Mouse (Mus musculus) midbrain, embryonic 16.5 days (tissue): Measurements from ENCODE around the gene Spag8. TPM values are rescaled to one million over a fixed set of nuclear protein-coding genes. Genes with fewer than 3 reads are reported as not detected.

ENCODE experiments used
- ATAC-seq: fragments of 200-750 bp; cut with Nextera tagmentation; 2 replicates; pipeline ENCODE4 v1.8.0; 2017; ENCODE audit warnings: moderate TSS enrichment
- H3K27ac ChIP-seq: fragments of 300-500 bp; sonication (generic); 2 replicates; pipeline ENCODE4 v1.5.1; 2014; ENCODE audit warnings: mild to moderate bottlenecking, low read length, mixed read lengths
- H3K27me3 ChIP-seq: fragments of 300-500 bp; sonication (generic); 2 replicates; pipeline ENCODE4 v1.6.1; 2014; ENCODE audit warnings: low read depth, low read length, mixed read lengths; ENCODE audit not compliant: control insufficient read depth, insufficient read depth
- H3K36me3 ChIP-seq: fragments of 300-500 bp; sonication (generic); 2 replicates; pipeline ENCODE4 v1.6.1; 2014; ENCODE audit warnings: mild to moderate bottlenecking, low read length, moderate library complexity, mixed read lengths; ENCODE audit not compliant: control insufficient read depth, insufficient read depth
- H3K4me1 ChIP-seq: fragments of 300-500 bp; sonication (generic); 2 replicates; pipeline ENCODE4 v1.6.1; 2014; ENCODE audit warnings: mild to moderate bottlenecking, low read length, mixed read lengths; ENCODE audit not compliant: control insufficient read depth, insufficient read depth
- H3K4me2 ChIP-seq: fragments of 300-500 bp; sonication (generic); 2 replicates; pipeline ENCODE4 v1.6.1; 2014; ENCODE audit warnings: mild to moderate bottlenecking, low read length, mixed read lengths
- H3K4me3 ChIP-seq: fragments of 300-500 bp; sonication (generic); 2 replicates; pipeline ENCODE4 v1.5.1; 2014; ENCODE audit warnings: low read depth, mild to moderate bottlenecking, low read length, moderate library complexity, mixed read lengths
- H3K9ac ChIP-seq: fragments of 300-500 bp; sonication (generic); 2 replicates; pipeline ENCODE4 v1.6.1; 2014; ENCODE audit warnings: low read depth, low read length, mixed read lengths
- H3K9me3 ChIP-seq: fragments of 300-500 bp; sonication (generic); replicated peaks from 2 replicates; pipeline ENCODE4 v1.6.1; 2014; ENCODE audit warnings: mild to moderate bottlenecking, low read length, mixed read lengths; ENCODE audit not compliant: control insufficient read depth, poor library complexity, severe bottlenecking
- WGBS: fragments of 180-500 bp; shearing (Covaris S2); extraction: QIAGEN DNeasy Blood & Tissue Kit; methylation state at CpG from one replicate; pipeline ENCODE4 v1.1.7; 2014; 5-methylcytosine and 5-hydroxymethylcytosine counted together
- microRNA-seq: library from miRNA; unstranded; fragments of <30 nt; microRNA quantifications from one replicate; pipeline ENCODE4, GENCODE M21; 2017
- polyA plus RNA-seq: library from polyadenylated mRNA; unstranded; fragments of >200 nt; fragmentation: Nextera tagmentation; extraction: Ambion mirVana; gene quantifications from 2 replicates; pipeline ENCODE4 v1.2.1, GENCODE M21; 2015

The Spag8 gene
- polyA plus RNA-seq, 1 experiment from 2014 or later, result 11.8 TPM

DNA sequence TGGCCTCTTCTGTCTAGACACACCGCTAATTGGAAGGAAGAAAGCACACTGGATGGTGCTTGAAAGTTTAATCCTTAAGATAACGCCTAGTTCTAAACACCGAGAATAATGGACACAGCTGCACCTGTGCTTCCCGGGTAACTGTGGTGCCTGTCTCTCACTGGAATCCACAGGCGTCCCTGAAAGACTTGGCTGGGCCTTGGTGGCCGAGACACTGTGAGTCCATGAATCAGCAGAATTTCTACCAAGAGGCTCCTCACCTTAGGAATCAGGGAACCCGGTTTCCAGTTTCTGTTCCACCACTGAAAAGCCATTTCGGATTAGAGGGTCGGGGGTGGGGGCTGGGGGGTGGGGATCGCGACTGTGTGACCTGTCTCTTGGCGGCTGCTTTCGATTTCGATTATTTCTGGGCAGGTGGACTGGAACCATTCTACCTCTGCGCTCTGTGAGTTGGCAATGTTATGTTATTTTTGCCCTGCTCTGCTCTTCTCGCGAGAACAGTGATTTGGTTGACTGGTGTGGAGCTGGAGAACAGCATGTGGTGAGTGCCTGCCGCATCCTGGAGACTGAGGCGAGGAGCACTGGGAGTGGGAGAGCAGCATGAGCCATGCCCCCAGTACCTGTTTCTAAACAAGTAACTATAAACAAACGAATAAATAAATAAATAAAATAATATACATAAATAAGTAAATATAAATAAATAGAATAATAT, 24.1 kb downstream of the Spag8 start:
- WGBS, result 35% methylated on average over 20 of the region's 20 CpGs

DNA sequence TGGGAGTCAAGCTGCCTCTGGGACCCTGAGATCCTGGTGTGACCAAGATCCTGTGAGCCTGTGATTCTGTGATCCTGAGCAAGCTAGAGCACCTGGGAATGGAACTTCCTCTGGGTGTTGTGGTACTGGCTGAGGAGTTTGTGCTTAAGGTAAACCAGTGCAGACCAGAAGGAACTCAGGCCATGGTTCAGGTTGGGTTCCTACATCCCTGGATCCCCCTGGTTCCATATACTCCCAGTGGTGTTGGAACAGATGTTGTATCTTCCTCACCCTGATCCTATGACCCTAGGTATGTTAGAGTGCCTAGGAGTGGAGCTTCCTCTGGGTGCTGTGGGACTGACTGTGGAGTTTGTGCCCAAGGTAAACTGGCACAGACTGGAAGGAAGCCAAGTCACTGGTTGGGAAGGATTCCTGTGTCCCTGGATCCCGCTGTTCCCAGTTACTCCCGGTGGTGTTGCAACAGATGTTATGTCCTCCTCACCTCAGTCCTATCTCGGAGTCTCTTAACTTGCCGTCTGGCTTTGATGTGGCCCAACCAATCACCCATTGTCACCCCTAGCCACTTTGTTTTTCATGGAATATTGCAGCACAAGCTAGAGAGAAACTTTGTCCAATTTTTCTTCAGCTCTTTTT, 33.1 kb downstream of the Spag8 start:
- 85% methylated on average over 4 of the region's 4 CpGs for WGBS
- no peak overlapping the region for H3K27ac ChIP-seq
- no peaks in the 10 kb centered on the region for H3K27me3 ChIP-seq

More for the DNA sequence above, 24.1 kb downstream of the Spag8 start:
- Histone ChIP-seq H3K27me3 (no peaks in the 10 kb centered on the region), H3K9ac (0 out of 2 replicates have a peak overlapping the region, but pooled peaks have one; percentile 13), H3K4me2 (peak overlapping the region; percentile 7; the same call in 1 of the 2 replicates), H3K4me1 (peaks cover 25% of the 10 kb centered on the region), H3K9me3 (0 out of 2 replicates have a peak, but pooled peaks cover 9% of the 10 kb centered on the region), H3K36me3 (no peaks in the 10 kb centered on the region), H3K27ac (no peak overlapping the region), H3K4me3 (no peak overlapping the region)
- no peak for ATAC-seq

DNA sequence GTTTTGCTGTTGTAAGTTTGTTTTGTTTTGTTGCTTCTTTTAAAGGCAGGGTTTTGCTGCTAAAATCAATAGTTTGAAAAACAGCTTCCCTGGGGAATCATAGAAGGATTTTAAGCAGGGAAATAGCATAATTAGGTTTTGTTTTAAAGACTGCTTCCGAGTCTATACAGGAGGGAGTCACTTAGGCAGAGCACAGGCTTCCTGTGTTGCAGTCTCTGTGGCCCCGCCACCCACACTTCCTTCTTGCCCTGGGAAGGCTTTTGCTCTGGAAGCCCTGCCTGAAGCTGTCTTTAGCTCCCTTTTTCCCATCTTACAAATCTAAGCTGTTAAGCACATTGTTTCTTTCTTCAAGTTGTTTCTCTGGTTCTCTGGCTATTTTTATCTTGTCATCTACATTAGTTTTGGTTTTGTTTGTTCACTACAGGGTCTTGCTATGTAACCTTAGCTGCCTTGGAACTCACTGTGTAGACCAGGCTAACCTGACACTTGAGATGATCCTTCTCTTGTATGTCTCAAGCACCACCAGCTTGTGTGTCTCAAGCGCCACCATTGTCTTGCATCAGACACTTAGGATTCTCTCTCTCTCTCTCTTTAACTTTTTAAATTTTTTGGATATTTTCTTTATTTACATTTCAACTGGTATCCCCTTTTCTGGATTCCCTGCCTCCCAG, 40.2 kb downstream of the Spag8 start:
- no peak for ATAC-seq
- 64% methylated on average over 3 of the region's 3 CpGs for WGBS
- no peak overlapping the region for H3K9ac ChIP-seq
- H3K27ac ChIP-seq, result no peak overlapping the region
- H3K27me3 ChIP-seq, result no peaks in the 10 kb centered on the region
- H3K9me3 ChIP-seq, result no peaks in the 10 kb centered on the region
- H3K4me1 ChIP-seq, result no peaks in the 10 kb centered on the region
- H3K4me3 ChIP-seq, result no peak overlapping the region
- no peaks in the 10 kb centered on the region for H3K36me3 ChIP-seq
- no peak overlapping the region for H3K4me2 ChIP-seq

More for the DNA sequence above, 33.1 kb downstream of the Spag8 start:
- no peaks in the 10 kb centered on the region for H3K36me3 ChIP-seq
- no peak overlapping the region for H3K4me3 ChIP-seq
- H3K9me3 ChIP-seq, result 0 out of 2 replicates have a peak, but pooled peaks cover 6% of the 10 kb centered on the region
- no peak overlapping the region for H3K4me2 ChIP-seq
- no peaks in the 10 kb centered on the region for H3K4me1 ChIP-seq
- no peak overlapping the region for H3K9ac ChIP-seq
- ATAC-seq, result no peak

DNA sequence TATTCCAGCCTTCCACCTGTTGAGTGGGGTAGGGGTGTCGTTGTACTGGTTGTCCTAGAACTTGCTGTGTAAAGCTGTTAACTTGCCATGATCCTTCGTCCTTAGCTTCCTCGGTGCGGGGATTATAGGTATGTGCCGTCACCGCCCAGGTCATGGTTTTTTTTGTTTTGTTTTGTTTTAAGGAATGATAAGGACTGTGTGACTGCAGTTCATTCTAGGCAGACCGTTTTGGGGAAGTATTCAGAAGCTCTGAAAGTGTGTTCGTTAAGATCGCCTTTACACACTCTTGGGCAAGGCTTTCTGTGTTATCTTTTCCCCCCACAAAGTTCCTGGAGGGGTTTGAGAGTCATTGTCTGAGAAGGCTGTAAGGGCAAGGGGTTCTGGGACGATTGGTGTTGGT, 40.9 kb downstream of the Spag8 start:
- Histone ChIP-seq H3K4me1 (no peaks in the 10 kb centered on the region), H3K27me3 (no peaks in the 10 kb centered on the region), H3K27ac (no peak overlapping the region), H3K9me3 (no peaks in the 10 kb centered on the region), H3K36me3 (no peaks in the 10 kb centered on the region), H3K4me2 (no peak overlapping the region), H3K4me3 (no peak overlapping the region), H3K9ac (no peak overlapping the region)
- ATAC-seq, result no peak
- 75% methylated on average over 10 of the region's 10 CpGs for WGBS

DNA sequence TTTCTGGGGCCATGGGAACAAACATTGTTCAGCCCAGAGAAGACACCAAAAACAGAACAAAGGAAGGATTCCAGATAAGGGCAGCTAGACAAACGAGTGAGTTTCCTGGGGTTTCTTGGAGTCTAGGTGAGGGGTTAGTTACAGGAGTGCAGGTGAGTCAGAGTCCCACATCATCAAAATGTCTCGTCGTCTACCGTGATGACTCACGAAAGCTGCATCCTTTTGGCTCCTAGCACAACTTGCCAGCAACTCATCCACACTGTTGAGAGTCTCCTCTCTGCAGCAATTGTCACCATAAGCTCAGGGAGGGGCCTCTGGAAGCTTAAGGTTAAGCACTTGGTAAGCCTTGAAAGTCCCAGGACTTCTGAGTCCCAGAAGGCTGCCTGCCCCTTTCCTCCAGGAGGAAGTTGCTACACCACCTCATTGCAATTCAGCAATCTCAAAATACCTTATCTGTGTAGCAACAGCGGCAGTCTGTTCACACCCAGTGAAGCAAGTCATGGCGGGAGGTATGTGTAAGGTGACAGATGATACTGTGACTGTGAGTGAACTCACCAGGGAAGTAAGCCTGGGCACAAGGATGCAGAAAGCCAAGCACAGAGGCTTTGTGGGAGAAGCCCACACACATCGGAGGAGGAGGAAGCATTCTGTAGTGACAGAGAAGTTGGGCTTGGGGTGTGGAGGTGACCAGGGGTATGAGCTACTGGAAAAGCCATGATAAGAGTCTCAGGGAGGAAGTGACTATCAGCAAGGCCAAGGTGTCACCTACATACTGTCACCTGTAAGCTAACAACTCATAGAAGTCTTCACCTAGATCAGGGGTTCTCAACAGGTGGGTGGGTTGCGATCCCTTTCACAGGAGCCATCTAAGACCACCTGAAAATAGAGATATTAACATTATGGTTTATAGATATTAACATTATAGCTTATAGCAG, 48.4 kb downstream of the Spag8 start:
- no peak overlapping the region for H3K4me2 ChIP-seq
- no peaks in the 10 kb centered on the region for H3K36me3 ChIP-seq
- no peak overlapping the region for H3K9ac ChIP-seq
- H3K4me1 ChIP-seq, result no peaks in the 10 kb centered on the region
- no peak overlapping the region for H3K4me3 ChIP-seq
- WGBS, result 81% methylated on average over 9 of the region's 9 CpGs
- no peaks in the 10 kb centered on the region for H3K27me3 ChIP-seq
- H3K9me3 ChIP-seq, result no peaks in the 10 kb centered on the region
- no peak for ATAC-seq
- no peak overlapping the region for H3K27ac ChIP-seq

DNA sequence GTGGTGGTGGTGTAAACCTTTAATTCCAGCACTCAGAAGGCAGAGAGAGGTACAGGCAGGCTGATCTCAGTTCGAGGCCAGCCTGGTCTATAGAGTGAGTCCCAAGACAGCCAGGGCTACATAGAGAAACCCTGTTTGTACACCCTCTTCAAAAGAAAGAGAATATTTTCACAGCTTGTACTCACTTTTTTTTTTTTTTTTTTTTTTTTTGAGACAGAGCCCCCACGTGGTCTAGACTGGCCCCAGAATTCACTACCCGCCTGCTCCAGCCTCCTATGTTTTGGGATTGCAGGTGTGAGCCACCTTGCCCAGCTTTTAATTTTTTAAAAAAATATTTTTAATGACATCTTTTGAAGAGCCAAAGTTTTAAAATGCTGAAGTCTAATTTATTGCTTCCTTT, 49.3 kb downstream of the Spag8 start:
- H3K4me3 ChIP-seq, result no peak overlapping the region
- no peaks in the 10 kb centered on the region for H3K36me3 ChIP-seq
- ATAC-seq, result no peak
- WGBS, result 54% methylated on average over 3 of the region's 3 CpGs
- no peak overlapping the region for H3K4me2 ChIP-seq
- no peaks in the 10 kb centered on the region for H3K27me3 ChIP-seq
- H3K27ac ChIP-seq, result no peak overlapping the region
- H3K9ac ChIP-seq, result no peak overlapping the region
- H3K9me3 ChIP-seq, result no peaks in the 10 kb centered on the region
- H3K4me1 ChIP-seq, result no peaks in the 10 kb centered on the region

Small RNA genes lying within 50 kb of the gene (microRNA-seq; reads per million reads assigned to microRNA genes)
- not detected for gene Gm25262

Other genes with a start within 250 kb of the Spag8 start
- 1.6 and 2.3 TPM in 2 replicates for gene Fam166b, start 224.5 kb downstream of the Spag8 start, polyA plus RNA-seq
- gene Tesk1, start 211.7 kb downstream of the Spag8 start, polyA plus RNA-seq, result 10.7 and 11.2 TPM in 2 replicates
- 5.0 and 5.8 TPM in 2 replicates for gene Cd72, start 199.0 kb downstream of the Spag8 start, polyA plus RNA-seq
- not detected in 2 replicates for gene Sit1, start 169.9 kb downstream of the Spag8 start, polyA plus RNA-seq
- gene Ccdc107, start 160.7 kb downstream of the Spag8 start, polyA plus RNA-seq, result 81.1 and 90.3 TPM in 2 replicates
- 4.4 and 7.3 TPM in 2 replicates for gene Arhgef39, start 153.9 kb downstream of the Spag8 start, polyA plus RNA-seq
- gene Car9, start 146.6 kb downstream of the Spag8 start, polyA plus RNA-seq, result 0.21 TPM in 1 of 2 replicates, not detected in the other
- 7.3 and 8.3 TPM in 2 replicates for gene Tpm2, start 129.8 kb downstream of the Spag8 start, polyA plus RNA-seq
- 83.4 and 83.7 TPM in 2 replicates for gene Creb3, start 91.3 kb downstream of the Spag8 start, polyA plus RNA-seq
- gene Tln1, start 90.9 kb downstream of the Spag8 start, polyA plus RNA-seq, result 59.3 and 62.9 TPM in 2 replicates
- gene Rgp1, start 74.9 kb downstream of the Spag8 start, polyA plus RNA-seq, result 15.2 and 22.5 TPM in 2 replicates
- 61.3 and 61.9 TPM in 2 replicates for gene Gba2, start 74.7 kb downstream of the Spag8 start, polyA plus RNA-seq
- gene Msmp, start 69.1 kb downstream of the Spag8 start, polyA plus RNA-seq, result 1.1 TPM in 1 of 2 replicates, not detected in the other
- gene Npr2, start 21.7 kb downstream of the Spag8 start, polyA plus RNA-seq, result 13.5 and 14.7 TPM in 2 replicates
- 57.9 and 61.0 TPM in 2 replicates for gene Hint2, start 2.9 kb upstream of the Spag8 start, polyA plus RNA-seq
- gene Tmem8b, start 15.4 kb upstream of the Spag8 start, polyA plus RNA-seq, result 14.9 and 15.8 TPM in 2 replicates
- 0.97 and 1.1 TPM in 2 replicates for gene Fam221b, start 15.6 kb upstream of the Spag8 start, polyA plus RNA-seq
- gene Olfr70, start 47.2 kb upstream of the Spag8 start, polyA plus RNA-seq, result not detected in 2 replicates
- gene Olfr71, start 56.7 kb upstream of the Spag8 start, polyA plus RNA-seq, result 0.06 TPM in 1 of 2 replicates, not detected in the other
- 0.29 and 0.34 TPM in 2 replicates for gene Hrct1, start 73.6 kb upstream of the Spag8 start, polyA plus RNA-seq
- 0.15 TPM in 1 of 2 replicates, not detected in the other for gene Spaar, start 76.4 kb upstream of the Spag8 start, polyA plus RNA-seq
- not detected in 2 replicates for gene Olfr159, start 117.4 kb upstream of the Spag8 start, polyA plus RNA-seq
- not detected in 2 replicates for gene Olfr156, start 170.3 kb upstream of the Spag8 start, polyA plus RNA-seq
- gene Olfr157, start 186.6 kb upstream of the Spag8 start, polyA plus RNA-seq, result not detected in 2 replicates
- not detected in 2 replicates for gene Olfr155, start 198.0 kb upstream of the Spag8 start, polyA plus RNA-seq
- 4.4 and 6.1 TPM in 2 replicates for gene Reck, start 221.9 kb upstream of the Spag8 start, polyA plus RNA-seq